Mouse (Mus musculus): ENCODE measurements at regions not wholly inside any gene's neighbourhood (a gene's known extent, or its start where the extent isn't known, plus 50 kb on each side); places are given as distances from the start of the nearest gene placed in this dataset.

DNA sequence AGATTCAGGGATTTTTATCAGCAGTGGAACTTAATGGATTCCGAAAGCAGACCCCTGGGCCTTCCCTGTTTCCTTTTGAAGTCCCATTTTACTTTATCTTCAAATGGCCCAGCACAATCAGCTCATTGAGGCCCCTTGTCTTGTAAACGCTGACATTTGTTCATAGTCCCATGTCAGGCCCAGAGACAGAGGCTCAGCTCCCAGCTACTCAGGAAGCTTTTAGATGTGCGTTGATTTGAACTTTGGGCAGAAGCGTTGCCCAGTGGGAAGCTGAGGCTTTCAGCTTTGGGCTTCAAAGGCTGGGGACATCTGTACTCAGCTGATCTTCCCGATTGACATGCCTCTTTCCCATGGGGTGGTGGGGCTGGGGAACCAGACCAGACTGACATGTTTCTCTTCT, 343.2 kb downstream of the Nuak1 start:
- DNase-seq (ENCODE audit: low spot score) = no peak
- Histone ChIP-seq H3K4me1 (replicated peaks; ENCODE audit: control insufficient read depth, insufficient read depth, low read length) (no peaks in the 10 kb centered on the region), H3K27ac (ENCODE audit: low read depth, low read length) (no peak overlapping the region), H3K9ac (ENCODE audit: low read depth, low read length) (no peak overlapping the region), H3K9me3 (ENCODE audit: control insufficient read depth, low read length) (no peaks in the 10 kb centered on the region), H3K27me3 (replicated peaks; ENCODE audit: control insufficient read depth, insufficient read depth, low read length) (no peaks in the 10 kb centered on the region), H3K4me2 (no peak overlapping the region), H3K4me3 (ENCODE audit: low read depth, low read length) (no peak overlapping the region), H3K36me3 (ENCODE audit: control insufficient read depth, insufficient read depth, low read length) (no peaks in the 10 kb centered on the region)
- WGBS = 41% methylated on average over 5 of the region's 5 CpGs
- no peak for ATAC-seq (replicated peaks; ENCODE audit: low FRiP score)

DNA sequence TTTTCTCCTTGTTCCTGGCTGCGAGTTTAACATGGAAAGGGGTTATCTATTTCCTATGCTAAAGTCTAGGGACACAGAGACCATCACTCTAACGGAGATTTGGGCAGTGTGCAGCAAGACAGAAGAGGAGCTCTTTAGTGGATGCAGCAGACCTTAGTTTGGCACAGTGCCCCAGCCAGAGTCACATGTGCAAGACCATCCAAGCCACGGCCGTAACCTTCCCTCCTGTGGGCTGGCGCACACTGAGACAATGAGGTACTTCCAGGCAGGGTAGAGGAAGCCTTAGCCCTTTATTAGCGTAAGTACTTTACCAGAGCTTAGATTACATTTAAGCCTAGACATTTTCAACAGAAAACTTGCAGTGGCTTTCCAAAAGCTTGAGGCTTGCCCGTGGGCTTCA, 336.4 kb downstream of the Nuak1 start:
- WGBS = 75% methylated on average over 7 of the region's 7 CpGs
- no peak overlapping the region for H3K9ac ChIP-seq (ENCODE audit: low read depth, low read length)
- H3K27ac ChIP-seq (ENCODE audit: low read depth, low read length) = no peak overlapping the region
- no peak for DNase-seq (ENCODE audit: low spot score)
- no peaks in the 10 kb centered on the region for H3K36me3 ChIP-seq (ENCODE audit: control insufficient read depth, insufficient read depth, low read length)
- no peaks in the 10 kb centered on the region for H3K9me3 ChIP-seq (ENCODE audit: control insufficient read depth, low read length)
- H3K4me3 ChIP-seq (ENCODE audit: low read depth, low read length) = no peak overlapping the region
- H3K4me1 ChIP-seq (replicated peaks; ENCODE audit: control insufficient read depth, insufficient read depth, low read length) = no peaks in the 10 kb centered on the region
- no peak for ATAC-seq (replicated peaks; ENCODE audit: low FRiP score)
- no peak overlapping the region for H3K4me2 ChIP-seq
- no peaks in the 10 kb centered on the region for H3K27me3 ChIP-seq (replicated peaks; ENCODE audit: control insufficient read depth, insufficient read depth, low read length)

DNA sequence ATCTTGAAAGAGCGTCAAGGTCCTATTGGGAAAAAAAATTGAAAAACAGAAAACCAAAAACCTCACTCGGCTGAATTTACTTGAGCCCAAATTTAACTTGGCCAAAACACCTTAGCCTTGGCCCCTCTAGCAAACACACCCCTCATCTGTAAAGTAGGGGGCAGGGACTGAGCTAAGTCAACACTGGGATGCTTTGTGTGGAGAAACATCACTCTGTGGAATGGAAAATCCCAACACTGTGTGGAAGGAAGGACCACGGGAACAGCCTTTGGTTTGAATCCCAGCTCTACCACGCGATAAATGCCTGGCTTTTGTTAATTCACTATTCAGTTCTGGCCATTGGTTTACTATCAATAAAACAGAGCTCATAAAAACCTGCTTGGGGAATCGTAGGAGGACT, 335.8 kb downstream of the Nuak1 start:
- H3K4me2 ChIP-seq = no peak overlapping the region
- H3K9me3 ChIP-seq (ENCODE audit: control insufficient read depth, low read length) = no peaks in the 10 kb centered on the region
- H3K4me1 ChIP-seq (replicated peaks; ENCODE audit: control insufficient read depth, insufficient read depth, low read length) = no peaks in the 10 kb centered on the region
- no peaks in the 10 kb centered on the region for H3K27me3 ChIP-seq (replicated peaks; ENCODE audit: control insufficient read depth, insufficient read depth, low read length)
- H3K27ac ChIP-seq (ENCODE audit: low read depth, low read length) = no peak overlapping the region
- H3K4me3 ChIP-seq (ENCODE audit: low read depth, low read length) = no peak overlapping the region
- ATAC-seq (replicated peaks; ENCODE audit: low FRiP score) = no peak
- no peak overlapping the region for H3K9ac ChIP-seq (ENCODE audit: low read depth, low read length)
- DNase-seq (ENCODE audit: low spot score) = no peak
- 73% methylated on average over 6 of the region's 6 CpGs for WGBS
- no peaks in the 10 kb centered on the region for H3K36me3 ChIP-seq (ENCODE audit: control insufficient read depth, insufficient read depth, low read length)

DNA sequence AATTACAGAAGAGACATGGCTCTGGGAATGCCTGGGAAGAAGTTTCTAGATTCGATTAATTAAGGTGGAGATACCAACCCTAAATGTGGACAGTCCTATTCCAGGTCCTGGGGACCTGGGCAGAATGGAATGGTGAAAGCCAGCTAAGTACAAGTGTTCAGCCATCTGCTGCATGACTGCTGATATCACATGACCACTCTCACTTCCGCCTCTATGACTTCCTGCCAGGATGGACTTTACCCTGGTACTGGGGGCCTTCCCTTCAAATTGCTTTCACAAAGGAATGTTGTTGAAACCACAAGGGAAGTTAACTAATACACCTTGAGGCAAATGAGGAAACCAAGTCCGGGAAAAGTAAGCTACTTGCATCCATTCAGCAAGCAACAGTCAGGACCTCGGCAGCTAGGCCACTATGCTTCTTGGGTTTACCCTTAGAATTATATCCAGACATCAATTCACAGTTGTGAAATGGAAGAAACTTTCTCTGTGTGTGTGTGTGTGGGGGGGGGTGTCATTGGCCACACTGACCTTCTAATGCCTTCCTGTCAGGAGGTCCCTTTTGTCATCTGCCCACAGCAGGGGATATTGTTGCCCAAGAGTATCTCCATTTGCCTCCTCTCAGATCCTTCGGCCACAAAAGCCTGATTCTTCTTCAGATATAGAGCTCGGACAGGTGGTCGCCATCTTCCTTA, 330.6 kb downstream of the Nuak1 start:
- no peaks in the 10 kb centered on the region for H3K36me3 ChIP-seq (ENCODE audit: control insufficient read depth, insufficient read depth, low read length)
- no peak overlapping the region for H3K9ac ChIP-seq (ENCODE audit: low read depth, low read length)
- no peaks in the 10 kb centered on the region for H3K27me3 ChIP-seq (replicated peaks; ENCODE audit: control insufficient read depth, insufficient read depth, low read length)
- no peak overlapping the region for H3K27ac ChIP-seq (ENCODE audit: low read depth, low read length)
- ATAC-seq (replicated peaks; ENCODE audit: low FRiP score) = no peak
- H3K4me3 ChIP-seq (ENCODE audit: low read depth, low read length) = no peak overlapping the region
- DNase-seq (ENCODE audit: low spot score) = no peak
- no peaks in the 10 kb centered on the region for H3K4me1 ChIP-seq (replicated peaks; ENCODE audit: control insufficient read depth, insufficient read depth, low read length)
- WGBS = 57% methylated on average over 7 of the region's 7 CpGs
- no peak overlapping the region for H3K4me2 ChIP-seq
- no peaks in the 10 kb centered on the region for H3K9me3 ChIP-seq (ENCODE audit: control insufficient read depth, low read length)

DNA sequence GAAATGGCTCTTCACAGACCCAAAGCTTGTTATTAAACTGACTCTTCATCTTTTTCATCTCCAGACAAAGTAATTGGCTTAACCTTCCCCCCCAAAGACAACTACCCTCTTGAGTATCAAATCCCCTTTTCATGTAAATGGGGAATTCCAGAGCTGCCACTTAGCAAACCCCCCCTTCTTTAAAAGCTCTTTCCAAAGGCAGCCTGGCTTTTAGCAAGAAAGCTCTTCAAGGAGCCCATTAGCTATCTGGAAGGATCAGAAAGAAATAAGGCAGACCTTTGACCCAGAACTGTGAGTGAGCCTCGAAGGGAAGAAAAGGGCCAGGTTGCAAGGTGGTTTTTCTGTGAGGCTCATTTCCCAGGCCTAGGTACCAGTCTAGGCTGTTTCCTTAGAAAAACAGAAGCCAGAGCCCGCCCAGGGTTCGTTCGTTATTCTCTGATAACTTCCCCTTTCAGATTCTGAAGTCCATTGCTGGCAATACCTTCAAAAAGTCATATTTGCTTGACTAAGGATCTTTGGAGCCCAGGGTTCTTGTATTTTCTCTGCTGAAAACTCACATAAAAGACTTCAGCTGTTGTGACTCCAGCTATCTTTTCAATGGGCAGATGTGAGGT, 329.9 kb downstream of the Nuak1 start:
- whole genome bisulfite sequencing = 36% methylated on average over 4 of the region's 4 CpGs

DNA sequence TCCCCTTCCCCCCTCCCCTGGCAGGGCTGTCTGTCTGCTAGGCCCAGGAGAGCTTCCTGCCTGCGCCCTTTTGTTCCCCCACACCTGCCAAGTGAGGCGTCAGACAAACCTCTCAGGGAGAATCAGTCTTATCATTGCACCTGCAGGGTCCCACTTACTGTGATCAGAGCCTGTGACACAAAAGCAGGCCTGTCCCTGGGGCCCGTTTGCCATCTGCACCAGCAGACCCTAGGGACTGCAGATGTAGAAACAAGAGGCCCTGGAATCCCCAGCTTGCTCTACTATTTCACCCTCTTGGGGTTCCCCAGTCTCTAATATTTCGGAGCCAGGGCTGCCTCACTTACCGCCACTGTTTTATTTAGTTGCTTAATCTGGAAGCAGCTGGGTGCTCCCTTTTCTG, 328.9 kb downstream of the Nuak1 start:
- H3K4me1 ChIP-seq (replicated peaks; ENCODE audit: control insufficient read depth, insufficient read depth, low read length) = no peaks in the 10 kb centered on the region
- H3K4me3 ChIP-seq (ENCODE audit: low read depth, low read length) = no peak overlapping the region
- no peaks in the 10 kb centered on the region for H3K36me3 ChIP-seq (ENCODE audit: control insufficient read depth, insufficient read depth, low read length)
- ATAC-seq (replicated peaks; ENCODE audit: low FRiP score) = no peak
- 56% methylated on average over 5 of the region's 5 CpGs for WGBS
- H3K9ac ChIP-seq (ENCODE audit: low read depth, low read length) = no peak overlapping the region
- H3K27me3 ChIP-seq (replicated peaks; ENCODE audit: control insufficient read depth, insufficient read depth, low read length) = no peaks in the 10 kb centered on the region
- DNase-seq (ENCODE audit: low spot score) = no peak
- no peaks in the 10 kb centered on the region for H3K9me3 ChIP-seq (ENCODE audit: control insufficient read depth, low read length)
- H3K4me2 ChIP-seq = no peak overlapping the region
- H3K27ac ChIP-seq (ENCODE audit: low read depth, low read length) = no peak overlapping the region

More for the DNA sequence above, 329.9 kb downstream of the Nuak1 start:
- Histone ChIP-seq H3K9ac (ENCODE audit: low read depth, low read length) (no peak overlapping the region), H3K36me3 (ENCODE audit: control insufficient read depth, insufficient read depth, low read length) (no peaks in the 10 kb centered on the region), H3K4me2 (no peak overlapping the region), H3K4me1 (replicated peaks; ENCODE audit: control insufficient read depth, insufficient read depth, low read length) (no peaks in the 10 kb centered on the region), H3K4me3 (ENCODE audit: low read depth, low read length) (no peak overlapping the region), H3K27ac (ENCODE audit: low read depth, low read length) (no peak overlapping the region), H3K27me3 (replicated peaks; ENCODE audit: control insufficient read depth, insufficient read depth, low read length) (no peaks in the 10 kb centered on the region), H3K9me3 (ENCODE audit: control insufficient read depth, low read length) (no peaks in the 10 kb centered on the region)
- ATAC-seq (replicated peaks; ENCODE audit: low FRiP score) (no peak), DNase-seq (ENCODE audit: low spot score) (no peak)

DNA sequence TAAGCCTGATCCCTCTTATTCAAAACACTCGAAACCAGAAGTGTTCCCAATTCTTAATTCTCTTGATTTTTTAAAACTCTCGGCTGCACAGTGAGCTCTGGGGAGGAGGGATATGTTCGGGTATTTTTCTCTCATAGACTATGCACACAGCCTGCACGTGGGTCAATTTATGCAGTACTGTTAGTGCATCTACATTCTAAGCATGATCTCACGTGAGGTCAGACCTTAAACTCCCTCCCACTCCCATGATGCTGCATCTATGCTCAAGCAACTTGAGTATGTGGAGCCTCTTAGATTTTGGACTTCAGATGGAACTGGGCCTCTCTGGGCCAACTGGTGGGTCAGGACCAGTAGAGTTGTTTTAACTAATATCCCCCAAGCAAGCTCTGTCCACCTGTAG, 328.5 kb downstream of the Nuak1 start:
- H3K27me3 ChIP-seq (replicated peaks; ENCODE audit: control insufficient read depth, insufficient read depth, low read length) = no peaks in the 10 kb centered on the region
- DNase-seq (ENCODE audit: low spot score) = no peak
- no peak overlapping the region for H3K9ac ChIP-seq (ENCODE audit: low read depth, low read length)
- WGBS = 80% methylated on average over 5 of the region's 5 CpGs
- H3K4me1 ChIP-seq (replicated peaks; ENCODE audit: control insufficient read depth, insufficient read depth, low read length) = no peaks in the 10 kb centered on the region
- no peak for ATAC-seq (replicated peaks; ENCODE audit: low FRiP score)
- H3K27ac ChIP-seq (ENCODE audit: low read depth, low read length) = no peak overlapping the region
- H3K4me3 ChIP-seq (ENCODE audit: low read depth, low read length) = no peak overlapping the region
- no peak overlapping the region for H3K4me2 ChIP-seq
- no peaks in the 10 kb centered on the region for H3K9me3 ChIP-seq (ENCODE audit: control insufficient read depth, low read length)
- H3K36me3 ChIP-seq (ENCODE audit: control insufficient read depth, insufficient read depth, low read length) = no peaks in the 10 kb centered on the region

DNA sequence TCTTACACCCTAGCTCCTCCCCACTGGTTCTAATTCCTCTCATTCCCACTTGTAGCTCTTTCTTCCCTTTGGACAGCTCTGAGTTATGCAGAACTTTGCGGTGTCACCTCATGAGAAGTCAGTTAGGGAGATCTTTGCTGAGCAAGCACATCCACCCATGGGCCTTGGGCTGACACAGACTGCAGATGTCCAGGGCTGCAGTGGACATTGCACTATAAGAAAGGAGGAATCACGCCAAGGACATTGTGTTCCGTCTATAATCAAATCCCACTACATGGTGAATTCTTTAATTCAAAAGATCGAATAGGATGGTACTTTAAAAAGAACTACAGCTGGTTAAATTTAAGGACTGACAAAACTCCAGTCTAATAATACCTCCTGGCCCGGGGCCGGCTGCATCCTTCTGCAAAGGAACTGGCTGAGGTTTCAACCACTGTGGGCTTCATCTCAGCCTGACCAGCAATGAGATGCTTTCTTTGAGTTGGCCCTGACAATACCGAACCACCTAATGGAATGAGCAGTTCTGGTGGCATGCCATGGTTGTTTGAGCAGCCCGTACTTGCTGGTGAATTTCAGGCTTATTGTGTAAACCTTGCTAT, 320.3 kb downstream of the Nuak1 start:
- no peak overlapping the region for H3K27ac ChIP-seq (ENCODE audit: low read depth, low read length)
- H3K4me2 ChIP-seq = no peak overlapping the region
- H3K36me3 ChIP-seq (ENCODE audit: control insufficient read depth, insufficient read depth, low read length) = no peaks in the 10 kb centered on the region
- no peaks in the 10 kb centered on the region for H3K27me3 ChIP-seq (replicated peaks; ENCODE audit: control insufficient read depth, insufficient read depth, low read length)
- ATAC-seq (replicated peaks; ENCODE audit: low FRiP score) (no peak), DNase-seq (ENCODE audit: low spot score) (no peak)
- H3K4me1 ChIP-seq (replicated peaks; ENCODE audit: control insufficient read depth, insufficient read depth, low read length) = no peaks in the 10 kb centered on the region
- WGBS = 85% methylated on average over 8 of the region's 8 CpGs
- H3K9ac ChIP-seq (ENCODE audit: low read depth, low read length) = no peak overlapping the region
- H3K4me3 ChIP-seq (ENCODE audit: low read depth, low read length) = no peak overlapping the region
- no peaks in the 10 kb centered on the region for H3K9me3 ChIP-seq (ENCODE audit: control insufficient read depth, low read length)

Data from liver, embryonic 11.5 days (tissue).